Mouse (Mus musculus): Measurements from ENCODE around the gene Cck. TPM values are rescaled to one million over a fixed set of nuclear protein-coding genes. Genes with fewer than 3 reads are reported as not detected.

The Cck gene
- 45.3 and 46.2 TPM in 2 replicates for polyA plus RNA-seq (2012; rRNA removed)

DNA sequence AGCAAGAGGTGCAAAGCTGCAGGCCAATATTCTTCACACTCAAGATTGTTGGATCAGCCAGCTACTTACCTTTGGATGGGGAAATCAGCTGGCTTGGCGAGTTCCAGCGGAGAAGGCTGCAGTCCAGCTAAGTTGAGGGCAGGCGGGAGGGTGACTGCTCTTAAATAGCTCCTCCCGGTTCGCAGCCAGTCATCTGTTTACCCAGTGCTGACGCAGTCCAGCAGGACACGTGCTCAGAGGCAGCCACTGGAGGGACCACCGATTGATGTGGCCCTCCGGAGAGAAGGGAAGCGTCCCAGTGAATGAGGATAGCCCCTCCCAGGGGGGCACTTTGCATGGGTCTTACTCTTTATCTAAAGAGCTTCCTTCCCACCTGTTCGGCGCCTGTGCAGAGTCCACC lies at the start of gene Cck:
Gene Cck, minus strand, starts transcription at position 166 of the 400 bp plus-strand sequence.
- no peak for DNase-seq (ENCODE audit: low spot score)

DNA sequence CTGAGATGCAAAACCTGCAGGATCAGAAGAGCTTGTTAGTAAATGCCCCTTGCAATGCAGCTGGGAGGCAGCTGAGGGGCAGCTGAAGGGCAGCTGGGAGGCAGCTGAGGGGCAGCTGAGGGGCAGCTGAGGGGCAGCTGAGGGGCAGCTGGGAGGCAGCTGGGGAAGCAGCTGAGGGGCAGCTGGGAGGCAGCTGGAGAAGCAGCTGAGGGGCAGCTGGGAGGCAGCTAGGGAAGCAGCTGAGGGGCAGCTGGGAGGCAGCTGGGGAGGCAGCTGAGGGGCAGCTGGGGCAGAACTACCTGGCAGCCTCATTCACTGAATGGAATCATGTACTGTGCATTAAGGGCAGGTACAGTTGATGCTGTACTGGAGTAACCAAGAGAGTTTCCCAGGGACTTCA lies 46.0 kb upstream of the Cck start:
- DNase-seq (ENCODE audit: low spot score) = no peak

DNA sequence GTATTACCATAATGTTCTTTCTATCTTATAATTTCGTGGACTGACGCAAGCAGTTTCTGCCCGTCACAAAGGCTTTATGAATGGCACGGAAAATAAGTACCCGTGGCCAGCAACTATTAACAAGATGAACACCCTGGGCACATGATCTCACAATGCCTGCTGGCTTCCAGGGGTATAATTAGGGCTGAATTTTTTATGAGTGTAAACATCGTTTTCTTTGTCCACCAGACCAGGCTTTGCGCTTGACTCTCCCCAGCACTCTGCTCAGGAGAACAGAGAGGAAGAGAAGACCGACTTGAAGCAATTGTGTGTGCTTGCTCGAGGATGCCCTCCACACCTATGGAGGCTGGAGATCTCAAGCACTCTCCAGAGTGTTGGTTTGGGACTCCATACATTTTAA lies 37.1 kb upstream of the Cck start:
- DNase-seq (ENCODE audit: low spot score) = no peak

DNA sequence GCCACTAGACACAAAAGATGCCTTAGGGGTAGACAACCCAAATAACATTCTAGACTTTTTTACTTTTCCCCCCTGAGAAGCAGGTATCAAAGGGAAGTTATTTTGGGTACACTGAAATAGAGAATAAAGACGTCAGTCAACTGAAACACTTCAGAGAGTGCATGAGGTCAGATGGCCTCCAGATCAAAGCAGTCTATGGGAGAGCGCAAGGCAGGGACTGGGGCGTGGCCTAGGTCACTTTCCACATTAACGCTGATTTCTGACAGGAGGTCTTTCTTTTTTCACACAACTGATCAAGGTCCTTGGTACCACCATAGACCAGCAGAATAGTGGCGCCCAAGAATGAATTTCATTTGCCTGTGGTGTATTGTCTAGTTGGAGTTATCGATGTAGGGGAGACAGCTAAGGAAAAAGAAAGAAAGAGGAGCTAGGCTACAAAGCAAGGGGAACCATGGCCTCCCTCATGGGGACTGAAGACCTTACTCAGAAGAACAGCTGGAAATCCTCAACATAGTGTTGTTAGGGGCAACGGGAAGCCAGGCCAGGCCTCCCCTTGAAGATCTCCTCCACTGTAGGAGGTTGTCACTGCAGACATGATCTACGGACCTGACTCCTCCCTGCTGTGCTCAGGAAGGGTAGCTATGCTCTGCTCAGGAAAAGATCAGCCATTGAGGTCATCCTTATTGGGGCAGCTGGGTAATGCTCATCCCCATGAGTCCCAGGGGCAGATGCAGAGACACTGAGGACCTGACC lies 33.3 kb upstream of the Cck start:
- no peak for DNase-seq (ENCODE audit: low spot score)

GRCm38 (mm10) chr9:121526171-121526570 lies 30.7 kb upstream of the Cck start:
- no peak for DNase-seq (ENCODE audit: low spot score)

GRCm38 (mm10) chr9:121520047-121520446 lies 24.6 kb upstream of the Cck start:
- DNase-seq (ENCODE audit: low spot score) = no peak

DNA sequence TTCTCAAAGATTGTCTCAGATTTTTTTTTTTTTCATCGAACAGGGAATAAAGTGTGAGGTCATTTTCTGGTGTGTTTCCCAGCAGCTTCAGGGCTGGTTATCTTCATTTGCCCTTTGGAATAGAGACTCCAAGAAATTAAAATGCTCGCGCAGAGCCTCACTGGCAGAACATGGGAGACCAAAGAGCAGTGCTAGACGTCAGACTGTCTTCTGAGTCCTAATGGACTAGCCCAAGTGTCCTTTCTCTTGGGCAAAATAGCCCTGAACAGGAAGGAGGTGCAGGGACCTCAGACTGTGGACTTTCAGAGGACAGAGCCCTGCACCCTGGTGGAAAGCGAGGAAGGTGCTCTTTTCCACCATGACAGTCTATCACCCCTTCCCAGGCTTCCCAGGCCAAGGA lies 19.0 kb upstream of the Cck start:
- no peak for DNase-seq (ENCODE audit: low spot score)

DNA sequence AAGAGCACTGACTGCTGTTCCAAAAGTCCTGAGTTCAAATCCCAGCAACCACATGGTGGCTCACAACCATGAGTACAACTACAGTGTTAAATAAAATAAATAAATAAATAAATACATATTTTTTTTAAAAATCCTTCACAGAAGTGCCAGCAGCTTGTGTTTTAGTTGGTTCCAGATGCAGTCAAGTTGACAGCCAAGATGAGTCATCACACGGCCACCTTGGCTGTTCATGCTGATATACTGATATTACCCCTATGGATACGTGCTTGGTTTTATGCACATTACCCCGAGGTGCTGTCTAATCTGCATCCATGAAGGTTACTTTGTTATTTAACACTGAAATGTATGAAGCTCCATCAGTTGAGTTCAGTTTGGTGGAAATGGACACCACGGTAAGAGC lies 16.4 kb upstream of the Cck start:
- no peak for DNase-seq (ENCODE audit: low spot score)

GRCm38 (mm10) chr9:121506478-121507180 lies 11.1 kb upstream of the Cck start:
- DNase-seq (ENCODE audit: low spot score) = no peak

- DNase-seq (ENCODE audit: low spot score) = no peak
Observed at GRCm38 (mm10) chr9:121505346-121505745, 9.9 kb upstream of the Cck start.

DNA sequence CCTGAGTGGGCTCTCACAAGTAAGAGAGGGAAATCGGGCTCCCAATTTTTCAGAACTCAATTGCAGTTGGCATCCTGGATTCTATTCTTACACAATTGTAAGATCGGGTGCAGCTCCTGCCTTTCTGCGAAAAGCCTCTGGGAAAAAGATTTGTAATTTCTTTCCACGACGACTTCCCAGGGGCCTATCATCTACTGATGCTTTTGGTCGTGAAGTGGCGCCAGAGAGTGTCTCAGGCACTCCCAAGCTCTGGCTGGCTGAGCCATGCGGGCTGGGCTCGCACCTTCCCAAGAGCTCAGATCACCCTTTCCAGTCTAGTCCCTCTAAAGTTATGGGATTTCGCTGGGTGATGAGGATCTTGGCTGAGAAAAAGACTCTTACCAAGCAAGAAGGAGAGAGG lies 608 bp upstream of the Cck start:
- no peak for DNase-seq (ENCODE audit: low spot score)

DNA sequence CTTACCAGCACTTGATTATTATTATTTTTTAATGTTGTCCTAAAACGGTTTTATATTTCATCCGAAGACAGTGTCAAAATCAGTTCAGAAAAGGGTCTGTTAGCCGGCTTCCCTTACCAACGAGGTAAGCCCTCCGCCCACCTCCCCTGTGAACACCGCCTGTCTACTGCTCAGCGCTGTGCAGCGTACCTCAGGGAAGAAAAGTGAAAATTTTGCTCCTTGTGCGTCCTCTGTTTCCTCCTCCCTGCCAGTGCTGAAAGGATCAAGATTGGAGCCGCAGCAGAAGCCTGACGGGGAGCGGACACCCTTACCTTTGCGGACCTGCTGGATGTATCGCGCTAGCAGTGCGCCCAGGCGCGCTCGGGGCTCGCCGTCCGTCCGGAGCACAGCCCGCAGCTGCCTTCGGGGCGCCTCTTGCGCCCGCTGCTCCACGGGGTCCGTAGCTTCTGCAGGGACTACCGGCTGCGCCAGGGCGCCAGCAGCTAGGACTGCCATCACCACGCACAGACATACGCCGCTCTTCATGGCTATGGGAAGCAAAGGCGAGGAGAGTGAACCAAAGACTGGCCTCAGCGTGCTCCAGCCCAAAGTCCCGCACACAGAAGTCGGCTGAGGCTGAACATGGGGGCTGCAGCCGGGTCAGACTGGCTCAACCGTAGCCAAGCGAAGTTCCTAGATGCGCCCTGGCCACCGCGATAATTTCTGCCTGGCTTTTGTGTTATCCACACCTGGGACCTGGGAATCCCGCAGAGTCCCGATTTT lies 1.3 kb downstream of the Cck start:
- no peak for DNase-seq (ENCODE audit: low spot score)

GRCm38 (mm10) chr9:121491592-121492240 lies 3.8 kb downstream of the Cck start:
- no peak for DNase-seq (ENCODE audit: low spot score)

- no peak for DNase-seq (ENCODE audit: low spot score)
Observed at GRCm38 (mm10) chr9:121487216-121487615, 8.3 kb downstream of the Cck start.

DNA sequence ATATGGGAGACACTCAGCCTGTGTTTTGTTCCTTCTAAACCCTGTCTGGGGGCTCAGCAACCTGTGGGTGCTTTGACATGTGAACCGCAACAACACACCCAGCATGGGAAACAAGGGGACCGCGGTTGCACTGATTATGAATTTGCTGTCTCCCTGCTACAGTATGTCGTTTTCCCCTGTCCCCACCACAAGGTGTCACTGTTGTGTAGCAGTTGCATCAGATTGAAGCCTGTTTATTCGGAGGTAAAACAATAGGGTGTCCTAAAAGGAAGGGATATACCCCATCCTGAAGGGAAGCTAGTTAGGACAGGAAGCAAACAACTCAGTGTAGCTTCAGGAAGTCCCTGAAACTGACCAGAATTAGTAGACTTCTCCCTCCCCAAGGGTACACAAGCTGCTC lies 16.0 kb downstream of the Cck start:
- no peak for DNase-seq (ENCODE audit: low spot score)

GRCm38 (mm10) chr9:121477305-121477911 lies 18.1 kb downstream of the Cck start:
- peak; percentile 45 for DNase-seq (ENCODE audit: low spot score)

DNA sequence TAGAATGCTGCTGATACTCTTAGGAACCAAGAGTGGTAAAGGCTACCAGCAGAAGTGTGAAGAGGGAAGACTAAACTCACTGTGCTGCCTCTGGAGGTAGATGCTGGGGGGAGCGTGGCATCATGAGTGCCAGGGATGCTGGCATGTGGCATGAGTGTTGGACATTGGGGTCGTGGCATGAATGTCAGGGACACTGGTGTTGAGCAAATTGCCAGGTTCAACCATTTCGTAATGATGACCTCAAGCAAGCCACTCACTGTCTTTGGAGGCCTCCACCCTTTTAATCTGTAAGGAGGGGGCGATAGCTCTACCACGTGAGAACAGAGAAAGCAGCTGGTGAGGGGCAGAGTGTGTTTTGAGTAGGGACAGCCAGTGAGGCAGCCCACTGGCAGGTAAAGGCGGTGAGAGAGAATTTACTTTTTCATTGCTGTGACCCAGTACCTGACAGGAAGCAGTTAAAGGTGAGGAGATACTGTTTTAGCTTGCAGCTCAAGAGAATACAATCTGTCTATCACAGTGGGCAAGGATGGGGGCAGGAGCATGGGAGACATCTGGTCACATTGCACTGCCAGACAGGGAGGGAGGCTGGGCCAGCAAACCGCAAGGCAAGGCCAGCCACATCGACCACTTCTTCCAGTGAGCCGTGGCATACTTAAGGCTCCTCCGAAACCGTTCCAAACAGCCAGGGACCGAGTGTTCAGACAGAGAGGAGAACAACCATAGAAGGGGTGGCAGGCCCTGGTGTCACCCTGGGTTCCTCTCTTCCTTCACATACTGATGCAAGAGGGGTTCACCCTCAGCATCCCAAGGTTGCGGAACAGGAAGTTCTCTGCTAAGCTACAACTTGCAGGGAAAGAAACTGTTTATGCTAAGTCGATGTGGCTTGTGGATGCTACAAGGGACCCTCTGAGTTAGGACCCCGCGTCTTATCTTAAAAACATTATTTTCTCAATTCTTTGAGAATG lies 19.7 kb downstream of the Cck start:
- DNase-seq (ENCODE audit: low spot score) = no peak

- DNase-seq (ENCODE audit: low spot score) = no peak
Observed at GRCm38 (mm10) chr9:121474771-121475170, 20.7 kb downstream of the Cck start.

DNA sequence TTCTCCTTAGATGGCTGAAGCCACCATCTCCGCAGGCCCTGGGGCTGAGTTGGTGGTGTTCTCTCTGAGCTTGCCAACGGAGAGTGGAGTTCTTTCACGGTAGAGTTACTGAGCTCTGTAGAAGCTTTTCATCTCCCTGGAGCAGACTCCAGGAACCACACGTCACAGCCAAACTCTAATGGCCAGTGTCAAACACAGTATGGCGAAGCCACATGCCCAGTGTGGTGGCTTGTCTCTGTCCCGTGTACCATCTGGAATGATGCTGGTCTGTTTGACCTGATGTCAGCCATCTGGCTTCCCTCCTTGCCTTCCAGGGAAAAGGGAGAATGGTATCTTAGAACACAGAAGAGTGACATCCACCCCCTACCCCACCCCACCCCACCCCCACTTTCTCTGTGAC lies 25.8 kb downstream of the Cck start:
- no peak for DNase-seq (ENCODE audit: low spot score)

- no peak for DNase-seq (ENCODE audit: low spot score)
Observed at GRCm38 (mm10) chr9:121467460-121467859, 28.0 kb downstream of the Cck start.

DNA sequence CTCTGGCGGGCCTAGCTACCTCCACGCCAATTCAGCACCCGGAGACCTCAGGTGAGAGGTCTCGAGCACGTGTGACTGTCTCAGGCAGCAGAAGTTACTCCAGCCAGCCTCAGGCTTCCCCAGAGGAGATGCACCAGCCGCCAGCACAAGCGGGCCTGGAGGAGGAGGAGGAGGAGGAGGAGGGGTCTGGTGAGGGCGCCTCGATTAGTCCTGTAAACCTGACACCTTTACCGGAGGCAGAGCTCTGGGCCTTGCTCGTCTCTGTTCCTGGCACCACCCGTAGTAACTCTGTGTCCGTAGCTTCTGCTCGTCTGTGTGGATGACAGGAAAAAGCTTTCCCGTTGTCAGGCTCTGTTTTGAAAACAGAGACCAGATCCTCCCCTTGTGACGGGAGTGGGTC lies 35.0 kb downstream of the Cck start:
- DNase-seq (ENCODE audit: low spot score) = no peak

All from urinary bladder, adult 2 months (tissue).